In the genomic region with DNA sequence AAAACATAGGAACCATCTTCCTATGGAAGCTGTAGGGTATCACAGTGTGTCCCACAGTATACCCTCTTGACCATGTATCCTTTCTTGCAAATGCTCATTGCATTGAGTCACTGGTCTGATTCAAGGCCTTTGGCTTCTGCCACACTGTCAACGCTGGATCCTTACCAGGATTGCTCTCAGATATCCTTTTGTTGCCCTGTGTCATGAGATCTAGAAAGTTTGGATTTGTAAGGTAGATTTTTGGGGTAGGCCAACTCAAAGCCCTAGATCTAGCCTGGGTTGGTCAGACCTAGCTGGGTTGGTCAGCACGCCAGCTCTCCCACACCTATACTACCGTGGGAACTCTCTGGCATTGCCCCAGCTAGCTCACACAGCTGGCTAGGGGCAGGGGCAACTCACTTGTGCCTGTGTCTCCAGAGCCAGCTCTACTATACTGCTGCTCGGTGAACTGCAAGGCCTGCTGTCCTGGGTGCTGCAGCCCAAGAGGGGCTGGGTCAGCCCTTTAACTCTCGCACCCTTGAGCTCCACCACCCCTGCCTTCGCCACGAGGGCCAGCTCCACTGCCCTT, we compare ENCODE assay signal across 31 mouse cellular contexts. TPM values are rescaled to one million over a fixed set of nuclear protein-coding genes. Genes with fewer than 3 reads are reported as not detected.
DNase-seq lines count a peak whose midpoint lies in the region; ATAC-seq and TF ChIP-seq lines count a peak whose summit lies in the region.
"Had no signal": no experiment of that assay in that cellular context is flagged by ENCODE, and none has a peak within 500 bp of the region (broad histone marks: within the 10 kb centered on the region; RNA-seq: fewer than 3 reads in every experiment).

No protein-coding gene starts in this region.

- peaks cover 46% of the 10 kb centered on the region for H3K79me2 ChIP-seq in liver, adult 2 months (ENCODE audit: control insufficient read depth, insufficient read depth, low read length)
- no peaks in the 10 kb centered on the region; the same call in 1 of the 2 replicates for H3K79me2 ChIP-seq in macrophage (ENCODE audit: inconsistent target)

- H3K4me3 ChIP-seq in embryonic facial prominence, embryonic 11.5 days (ENCODE audit: low read depth, low read length), result no peak overlapping the region
- H3K4me3 ChIP-seq in embryonic facial prominence, embryonic 10.5 days, result no peak overlapping the region
- H3K4me3 ChIP-seq in liver, adult 2 months (ENCODE audit: insufficient read depth, low read depth, low read length), result no peak overlapping the region
- no peak overlapping the region for H3K4me3 ChIP-seq in liver, embryonic 11.5 days (ENCODE audit: low read depth, low read length)
- H3K4me3 ChIP-seq in macrophage (ENCODE audit: inconsistent target), result no peak overlapping the region
- H3K4me3 ChIP-seq: embryonic facial prominence, embryonic 15.5 days; forebrain, embryonic 12.5 days; heart, embryonic 12.5 days; hindbrain, embryonic 10.5 days; hindbrain, embryonic 15.5 days; left cerebral cortex, adult 2 months; limb, embryonic 12.5 days; liver, embryonic 12.5 days; neural tube, embryonic 15.5 days had no signal

- 87% methylated on average over 7 of the region's 7 CpGs for WGBS in embryonic facial prominence, embryonic 11.5 days
- 90% methylated on average over 7 of the region's 7 CpGs for WGBS in embryonic facial prominence, embryonic 10.5 days
- WGBS in liver, adult 2 months, result 58% methylated on average over 7 of the region's 7 CpGs
- 85% methylated on average over 7 of the region's 7 CpGs for WGBS in liver, embryonic 11.5 days
- 93% methylated on average over 7 of the region's 7 CpGs for WGBS in macrophage (ENCODE audit: missing documents)

- TF ChIP-seq CTCF in liver, adult 2 months (IDR thresholded peaks at IDR 0.05; ENCODE audit: low read depth, low read length), result no peak

- DNase-seq in embryonic facial prominence, embryonic 11.5 days (ENCODE audit: low spot score), result no peak
- DNase-seq in embryonic facial prominence, embryonic 10.5 days (ENCODE audit: low spot score), result no peak
- peak; percentile 56 for DNase-seq in liver, adult 2 months (ENCODE audit: extremely low read depth, low read depth, low spot score)
- no peak for DNase-seq in liver, embryonic 11.5 days (ENCODE audit: low spot score)
- DNase-seq in adrenal gland, postnatal 36 days, result peak; percentile 56 to 60
- DNase-seq: cerebellum, adult 11 months; cerebellum, adult 9-10 months; embryo, embryonic 11 days; gastrocnemius, postnatal 14 days; heart, adult 18-20 months; kidney, adult 11 months; kidney, postnatal 14 days; liver, postnatal 0 days; lung, postnatal 36 days; midbrain, embryonic 14.5 days; retina, postnatal 1 day; right cerebral cortex, postnatal 14 days; thymus, postnatal 25 days had no signal

- H3K9me3 ChIP-seq in embryonic facial prominence, embryonic 11.5 days (replicated peaks; ENCODE audit: control insufficient read depth, low read length), result no peaks in the 10 kb centered on the region
- H3K9me3 ChIP-seq in embryonic facial prominence, embryonic 10.5 days, result no peaks in the 10 kb centered on the region
- H3K9me3 ChIP-seq in liver, embryonic 11.5 days (ENCODE audit: control insufficient read depth, low read length), result no peaks in the 10 kb centered on the region
- H3K9me3 ChIP-seq: embryonic facial prominence, embryonic 15.5 days; forebrain, embryonic 12.5 days; heart, embryonic 12.5 days; hindbrain, embryonic 10.5 days; hindbrain, embryonic 15.5 days; limb, embryonic 12.5 days; liver, embryonic 12.5 days; neural tube, embryonic 15.5 days had no signal

- no peaks in the 10 kb centered on the region for H3K36me3 ChIP-seq in embryonic facial prominence, embryonic 11.5 days (replicated peaks; ENCODE audit: control insufficient read depth, insufficient read depth, low read depth, low read length)
- no peaks in the 10 kb centered on the region for H3K36me3 ChIP-seq in embryonic facial prominence, embryonic 10.5 days (replicated peaks)
- peaks cover 50% of the 10 kb centered on the region for H3K36me3 ChIP-seq in liver, adult 2 months (ENCODE audit: control insufficient read depth, insufficient read depth, low read length)
- H3K36me3 ChIP-seq in liver, embryonic 11.5 days (ENCODE audit: control insufficient read depth, insufficient read depth, low read length), result no peaks in the 10 kb centered on the region
- H3K36me3 ChIP-seq in macrophage (ENCODE audit: inconsistent target), result no peaks in the 10 kb centered on the region
- H3K36me3 ChIP-seq: embryonic facial prominence, embryonic 15.5 days; forebrain, embryonic 12.5 days; heart, embryonic 12.5 days; hindbrain, embryonic 10.5 days; limb, embryonic 12.5 days; liver, embryonic 12.5 days; neural tube, embryonic 15.5 days had no signal

- peak; percentile 48; the same call in 1 of the 2 replicates for ATAC-seq in embryonic facial prominence, embryonic 11.5 days (replicated peaks; ENCODE audit: insufficient number of reproducible peaks, low FRiP score, low TSS enrichment, low read depth)
- ATAC-seq in liver, embryonic 11.5 days (replicated peaks; ENCODE audit: low FRiP score), result no peak
- no peak for ATAC-seq in megakaryocyte progenitor cell, adult 5-6 weeks (replicated peaks; ENCODE audit: poor library complexity)
- ATAC-seq: inflammation-experienced regulatory T-cells, adult 6 months; liver, embryonic 12.5 days; liver, postnatal 0 days had no signal

- H3K4me2 ChIP-seq in embryonic facial prominence, embryonic 11.5 days (ENCODE audit: low read depth, low read length), result no peak overlapping the region
- H3K4me2 ChIP-seq in liver, embryonic 11.5 days, result no peak overlapping the region
- H3K4me2 ChIP-seq: embryonic facial prominence, embryonic 15.5 days; forebrain, embryonic 12.5 days; heart, embryonic 12.5 days; hindbrain, embryonic 15.5 days; limb, embryonic 12.5 days; liver, embryonic 12.5 days; neural tube, embryonic 15.5 days had no signal

- no peak overlapping the region for H3K9ac ChIP-seq in embryonic facial prominence, embryonic 11.5 days (replicated peaks; ENCODE audit: low read length)
- H3K9ac ChIP-seq in liver, adult 2 months (ENCODE audit: low read depth, low read length), result no peak overlapping the region; the same call in 1 of the 2 replicates
- no peak overlapping the region for H3K9ac ChIP-seq in liver, embryonic 11.5 days (ENCODE audit: low read depth, low read length)
- H3K9ac ChIP-seq: embryonic facial prominence, embryonic 15.5 days; forebrain, embryonic 12.5 days; heart, embryonic 12.5 days; hindbrain, embryonic 15.5 days; limb, embryonic 12.5 days; liver, embryonic 12.5 days; liver, postnatal 0 days; neural tube, embryonic 15.5 days had no signal

- no peak overlapping the region for H3K27ac ChIP-seq in embryonic facial prominence, embryonic 11.5 days (replicated peaks; ENCODE audit: low read depth, low read length)
- H3K27ac ChIP-seq in embryonic facial prominence, embryonic 10.5 days (replicated peaks), result no peak overlapping the region
- peak overlapping the region; percentile 2; the same call in 1 of the 2 replicates for H3K27ac ChIP-seq in liver, adult 2 months (replicated peaks; ENCODE audit: insufficient read depth, low read depth, low read length)
- H3K27ac ChIP-seq in liver, embryonic 11.5 days (ENCODE audit: low read depth, low read length), result no peak overlapping the region
- H3K27ac ChIP-seq in macrophage, result peak overlapping the region; percentile 47
- H3K27ac ChIP-seq: embryonic facial prominence, embryonic 15.5 days; forebrain, embryonic 12.5 days; hindbrain, embryonic 10.5 days; hindbrain, embryonic 15.5 days; left cerebral cortex, adult 2 months; limb, embryonic 12.5 days; liver, embryonic 12.5 days; neural tube, embryonic 15.5 days had no signal

- H3K4me1 ChIP-seq in embryonic facial prominence, embryonic 11.5 days (ENCODE audit: control insufficient read depth, insufficient read depth, low read length), result no peaks in the 10 kb centered on the region; the same call in 1 of the 2 replicates
- H3K4me1 ChIP-seq in embryonic facial prominence, embryonic 10.5 days, result peaks cover 17% of the 10 kb centered on the region
- H3K4me1 ChIP-seq in liver, adult 2 months (ENCODE audit: control insufficient read depth, insufficient read depth, low read length), result peaks cover 8% of the 10 kb centered on the region
- no peaks in the 10 kb centered on the region for H3K4me1 ChIP-seq in liver, embryonic 11.5 days (replicated peaks; ENCODE audit: control insufficient read depth, insufficient read depth, low read length)
- H3K4me1 ChIP-seq: forebrain, embryonic 12.5 days; hindbrain, embryonic 15.5 days; liver, embryonic 12.5 days had no signal

- TF ChIP-seq POLR2A in liver, adult 2 months (IDR thresholded peaks at IDR 0.05; ENCODE audit: extremely low read depth, insufficient read depth, low read length), result no peak

- no peaks in the 10 kb centered on the region for H3K27me3 ChIP-seq in embryonic facial prominence, embryonic 11.5 days (ENCODE audit: control insufficient read depth, insufficient read depth, low read length)
- no peaks in the 10 kb centered on the region for H3K27me3 ChIP-seq in embryonic facial prominence, embryonic 10.5 days (replicated peaks; ENCODE audit: low read depth, poor library complexity, severe bottlenecking)
- no peaks in the 10 kb centered on the region for H3K27me3 ChIP-seq in liver, adult 2 months (ENCODE audit: control insufficient read depth, insufficient read depth, low read length)
- no peaks in the 10 kb centered on the region for H3K27me3 ChIP-seq in liver, embryonic 11.5 days (replicated peaks; ENCODE audit: control insufficient read depth, insufficient read depth, low read length)
- H3K27me3 ChIP-seq: CH12.LX; embryonic facial prominence, embryonic 15.5 days; forebrain, embryonic 12.5 days; heart, embryonic 12.5 days; hindbrain, embryonic 15.5 days; limb, embryonic 12.5 days; liver, embryonic 12.5 days; neural tube, embryonic 15.5 days had no signal

RNA-seq across cellular contexts. Expression of a gene that starts 36.3 kb away (rescaled TPM):
- polyA plus RNA-seq in embryonic facial prominence, embryonic 11.5 days (2014; fragmentation: Nextera tagmentation; extraction: Ambion mirVana), result 11.9 and 13.3 TPM in 2 replicates
- 6.6 and 8.6 TPM in 2 replicates for polyA plus RNA-seq in embryonic facial prominence, embryonic 10.5 days (2016; fragmentation: Nextera tagmentation; extraction: Ambion mirVana)
- 67.5 and 116 TPM in 2 replicates for total RNA-seq in liver, adult 2 months (2014; rRNA removed)
- 14.5 and 23.1 TPM in 2 replicates for polyA plus RNA-seq in liver, adult 2 months (2012; rRNA removed)
- polyA plus RNA-seq in liver, embryonic 11.5 days (2014; fragmentation: Nextera tagmentation; extraction: Ambion mirVana), result 3.3 and 3.7 TPM in 2 replicates
- 10 to 100 TPM; 75.3 to 86.8 TPM for total RNA-seq in adrenal gland, postnatal 36 days (2021)
- total RNA-seq in macrophage (2018; cell fraction: chromatin; rRNA removed), result 100 to 1,000 TPM in 6 of 26 experiments, 10 to 100 TPM in 13, 1 to 10 TPM in 7; 2.4 to 192 (median 33.0) TPM
- 10 to 100 TPM in 11 of 26 experiments, 1 to 10 TPM in 14, under 1 TPM in 1; 0.53 to 21.8 (median 4.6) TPM for total RNA-seq in macrophage (2018; cell fraction: cytosol; rRNA removed)
- 100 to 1,000 TPM in 2 of 26 experiments, 10 to 100 TPM in 15, 1 to 10 TPM in 9; 1.1 to 132 (median 11.2) TPM for total RNA-seq in macrophage (2018; cell fraction: nucleus; rRNA removed)
- 2.3 to 14.6 TPM (median 12.4 TPM) in 3 replicates for polyA plus RNA-seq in macrophage (2018)
- total RNA-seq in megakaryocyte progenitor cell, adult 5-6 weeks (2015), result 6.9 and 7.1 TPM in 2 replicates
- total RNA-seq in megakaryocyte progenitor cell, adult 5-6 weeks (2017), result 6.6 and 7.1 TPM in 2 replicates

RNA-seq across cellular contexts. Expression of a gene that starts 48.4 kb away (rescaled TPM):
- 367 and 386 TPM in 2 replicates for polyA plus RNA-seq in embryonic facial prominence, embryonic 11.5 days (2014; fragmentation: Nextera tagmentation; extraction: Ambion mirVana)
- 365 and 391 TPM in 2 replicates for polyA plus RNA-seq in embryonic facial prominence, embryonic 10.5 days (2016; fragmentation: Nextera tagmentation; extraction: Ambion mirVana)
- 23.0 and 38.5 TPM in 2 replicates for total RNA-seq in liver, adult 2 months (2014; rRNA removed)
- 7.8 and 8.1 TPM in 2 replicates for polyA plus RNA-seq in liver, adult 2 months (2012; rRNA removed)
- polyA plus RNA-seq in liver, embryonic 11.5 days (2014; fragmentation: Nextera tagmentation; extraction: Ambion mirVana), result 322 and 335 TPM in 2 replicates
- 100 to 1,000 TPM; 298 to 309 TPM for total RNA-seq in adrenal gland, postnatal 36 days (2021)
- total RNA-seq in macrophage (2018; cell fraction: chromatin; rRNA removed), result 10 to 100 TPM in 23 of 26 experiments, 1 to 10 TPM in 3; 7.2 to 46.6 (median 29.1) TPM
- 10 to 100 TPM; 42.6 to 83.7 (median 54.2) TPM for total RNA-seq in macrophage (2018; cell fraction: cytosol; rRNA removed)
- total RNA-seq in macrophage (2018; cell fraction: nucleus; rRNA removed), result 10 to 100 TPM in 24 of 26 experiments, 1 to 10 TPM in 2; 8.5 to 43.3 (median 20.1) TPM
- polyA plus RNA-seq in macrophage (2018), result 94.3 to 161 TPM (median 114 TPM) in 3 replicates
- total RNA-seq in megakaryocyte progenitor cell, adult 5-6 weeks (2015), result 132 and 179 TPM in 2 replicates
- total RNA-seq in megakaryocyte progenitor cell, adult 5-6 weeks (2017), result 136 and 149 TPM in 2 replicates

Comparison
In these comparisons a context has a peak if more than half of its experiments do, and no peak if none do; other contexts are left out.
1. DNase-seq: peak in liver, adult 2 months (single experiment) and adrenal gland, postnatal 36 days (2 of 2); none in embryonic facial prominence, embryonic 11.5 days (single experiment), embryonic facial prominence, embryonic 10.5 days (single experiment) and liver, embryonic 11.5 days (single experiment).
2. H3K27ac ChIP-seq: peak in liver, adult 2 months (single experiment) and macrophage (single experiment); none in embryonic facial prominence, embryonic 11.5 days (single experiment), embryonic facial prominence, embryonic 10.5 days (single experiment) and liver, embryonic 11.5 days (single experiment).
3. RNA of a gene that starts 48.4 kb away (polyA plus RNA-seq): 365 to 391 TPM in embryonic facial prominence, embryonic 10.5 days, 367 to 386 TPM in embryonic facial prominence, embryonic 11.5 days, 322 to 335 TPM in liver, embryonic 11.5 days and 94.3 to 161 TPM in macrophage; 7.8 to 8.1 TPM in liver, adult 2 months; every median in the first group is over 10 times any median in the second.